Mouse (Mus musculus) small intestine, adult 2 months (tissue): ENCODE data around the gene Vmn1r189.

Experiments
- CTCF ChIP-seq: fragments of 200-500 bp; IDR thresholded peaks from 2 replicates; pipeline ENCODE4 v1.5.1; 2012; ENCODE audit warnings: low read depth, mild to moderate bottlenecking, control low read depth, inconsistent platforms, low read length, moderate library complexity, mixed read lengths; ENCODE audit not compliant: insufficient replicate concordance, insufficient read length; ENCODE audit errors: extremely low read depth
- POLR2A ChIP-seq: fragments of 200-500 bp; IDR thresholded peaks from 2 replicates; pipeline ENCODE4 v1.6.1; 2012; ENCODE audit warnings: low read depth, mild to moderate bottlenecking, control low read depth, inconsistent platforms, low read length, moderate library complexity

DNA sequence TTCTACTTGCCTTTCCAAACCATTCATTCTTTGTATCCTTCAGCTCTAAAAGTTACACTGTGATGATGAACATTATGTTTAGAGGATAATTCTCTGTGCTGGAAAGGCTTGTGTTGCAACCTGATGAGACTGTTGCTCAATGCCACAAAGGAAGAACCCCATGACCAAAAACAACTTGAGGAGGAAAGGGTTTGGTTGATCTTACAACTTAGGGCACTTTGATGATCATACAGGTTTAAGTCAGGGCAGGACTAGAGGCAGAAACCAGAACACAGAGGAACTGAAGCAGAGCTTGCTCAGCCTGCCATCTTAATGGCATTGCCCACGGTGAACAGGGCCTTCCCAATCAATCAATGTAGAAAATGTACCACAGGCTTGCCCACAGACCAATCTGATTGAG lies 44.2 kb downstream of the Vmn1r189 start:
- TF ChIP-seq POLR2A: no peak
- TF ChIP-seq CTCF: no peak
